Mouse (Mus musculus): ENCODE results near the gene Gm21778. TPM values are rescaled to one million over a fixed set of nuclear protein-coding genes. Genes with fewer than 3 reads are reported as not detected.
"Not testable (repeated sequence)": the region's sequence is repeated elsewhere in the genome, so short reads cannot be mapped to it uniquely, and the experiment has no call there.

Gm21778 gene
- total RNA-seq (2015) (not detected in 2 replicates), total RNA-seq (2017) (not detected in 2 replicates)

GRCm38 (mm10) chrY:5942160-5942559, at the start of gene Gm21778:
Gm21778 (plus strand) TSS chrY:5942460.
- ATAC-seq (ENCODE audit: poor library complexity, severe bottlenecking): not testable (repeated sequence)

Other genes starting within 250 kb of the Gm21778 start
- not detected in 2 replicates for gene Gm20914, start 216.5 kb upstream of the Gm21778 start, total RNA-seq (2015)
- gene Gm20914, start 216.5 kb upstream of the Gm21778 start, total RNA-seq (2017): not detected in 2 replicates
- gene Gm28171, start 149.1 kb upstream of the Gm21778 start, total RNA-seq (2015): not detected in 2 replicates
- gene Gm28171, start 149.1 kb upstream of the Gm21778 start, total RNA-seq (2017): not detected in 2 replicates

Data from megakaryocyte, adult 5-6 weeks (primary cell).